Mouse (Mus musculus): ENCODE measurements at regions not wholly inside any gene's neighbourhood (a gene's known extent, or its start where the extent isn't known, plus 50 kb on each side); places are given as distances from the start of the nearest gene placed in this dataset.

DNA sequence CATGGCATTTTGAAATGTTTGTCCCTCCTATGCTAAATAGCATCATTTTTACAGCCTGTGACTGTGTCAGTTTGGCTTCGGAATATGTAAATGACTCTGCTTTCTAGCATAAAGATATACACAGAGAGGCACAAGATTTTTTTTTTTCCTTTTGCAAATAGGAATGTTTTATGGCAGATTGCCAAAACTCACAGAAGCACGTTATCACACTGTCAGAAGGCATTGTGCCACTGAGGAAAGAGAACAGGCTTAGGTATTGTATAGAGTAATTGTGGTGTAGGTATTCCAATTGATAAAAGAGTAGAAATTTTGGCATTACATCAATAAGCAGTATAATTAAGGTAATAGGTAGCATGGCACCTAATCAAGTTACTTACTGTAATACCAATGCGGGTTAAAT is 988.5 kb upstream of the Tenm2 start:
- no peak overlapping the region for H3K4me2 ChIP-seq
- no peak for ATAC-seq (ENCODE audit: insufficient number of reproducible peaks, insufficient read depth, low FRiP score, low TSS enrichment, low read depth)

GRCm38 (mm10) chr11:38203347-38203746 is 967.6 kb upstream of the Tenm2 start:
- Histone ChIP-seq H3K9me3 (no peaks in the 10 kb centered on the region), H3K4me2 (no peak overlapping the region), H3K27ac (no peak overlapping the region), H3K36me3 (no peaks in the 10 kb centered on the region), H3K9ac (replicated peaks) (no peak overlapping the region), H3K27me3 (no peaks in the 10 kb centered on the region), H3K4me3 (replicated peaks) (no peak overlapping the region), H3K4me1 (replicated peaks) (no peaks in the 10 kb centered on the region)
- WGBS, result 25% methylated on average over 2 of the region's 2 CpGs
- no peak for ATAC-seq (ENCODE audit: insufficient number of reproducible peaks, insufficient read depth, low FRiP score, low TSS enrichment, low read depth)

More for the DNA sequence above, 988.5 kb upstream of the Tenm2 start:
- Histone ChIP-seq H3K9ac (replicated peaks) (no peak overlapping the region), H3K4me1 (replicated peaks) (no peaks in the 10 kb centered on the region), H3K9me3 (no peaks in the 10 kb centered on the region), H3K4me3 (replicated peaks) (no peak overlapping the region), H3K36me3 (no peaks in the 10 kb centered on the region), H3K27ac (no peak overlapping the region), H3K27me3 (no peaks in the 10 kb centered on the region)
- WGBS, result 71% methylated on average over 3 of the region's 3 CpGs

- H3K9me3 ChIP-seq, result no peaks in the 10 kb centered on the region
- no peak overlapping the region for H3K4me2 ChIP-seq
- H3K4me3 ChIP-seq (replicated peaks), result no peak overlapping the region
- WGBS, result 73% methylated on average over 3 of the region's 3 CpGs
- no peak for ATAC-seq (ENCODE audit: insufficient number of reproducible peaks, insufficient read depth, low FRiP score, low TSS enrichment, low read depth)
- no peaks in the 10 kb centered on the region for H3K4me1 ChIP-seq (replicated peaks)
- no peak overlapping the region for H3K27ac ChIP-seq
- H3K9ac ChIP-seq (replicated peaks), result no peak overlapping the region
- H3K27me3 ChIP-seq, result no peaks in the 10 kb centered on the region
- no peaks in the 10 kb centered on the region for H3K36me3 ChIP-seq
Observed at GRCm38 (mm10) chr11:38201136-38201741, 965.5 kb upstream of the Tenm2 start.

DNA sequence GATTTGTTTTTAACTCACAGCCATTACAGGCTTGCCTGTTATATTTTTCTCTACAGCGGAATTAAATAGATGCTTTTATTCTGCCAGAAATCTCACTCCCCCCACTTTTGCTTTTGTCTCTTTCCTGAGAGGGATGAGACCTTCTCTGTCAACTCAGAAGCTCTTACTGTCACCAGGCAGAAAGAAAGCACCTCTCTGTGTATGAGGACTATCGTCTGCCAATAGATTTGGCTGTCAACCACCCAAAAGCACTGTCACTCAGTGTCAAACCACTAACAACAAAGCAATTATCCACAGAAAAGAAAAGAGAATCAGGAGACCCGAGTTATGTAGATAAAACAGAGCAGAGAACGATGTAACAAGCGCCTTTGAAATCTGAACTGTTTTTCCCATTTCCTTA is 958.0 kb upstream of the Tenm2 start:
- no peak overlapping the region for H3K27ac ChIP-seq
- H3K4me2 ChIP-seq, result no peak overlapping the region
- H3K27me3 ChIP-seq, result no peaks in the 10 kb centered on the region
- H3K9ac ChIP-seq (replicated peaks), result no peak overlapping the region
- H3K9me3 ChIP-seq, result no peaks in the 10 kb centered on the region
- no peaks in the 10 kb centered on the region for H3K4me1 ChIP-seq (replicated peaks)
- ATAC-seq (ENCODE audit: insufficient number of reproducible peaks, insufficient read depth, low FRiP score, low TSS enrichment, low read depth), result no peak
- 64% methylated on average over 5 of the region's 5 CpGs for WGBS
- H3K4me3 ChIP-seq (replicated peaks), result no peak overlapping the region
- H3K36me3 ChIP-seq, result no peaks in the 10 kb centered on the region

GRCm38 (mm10) chr11:38191895-38192547 is 956.3 kb upstream of the Tenm2 start:
- no peaks in the 10 kb centered on the region for H3K27me3 ChIP-seq
- H3K4me2 ChIP-seq, result no peak overlapping the region
- H3K9ac ChIP-seq (replicated peaks), result no peak overlapping the region
- H3K9me3 ChIP-seq, result no peaks in the 10 kb centered on the region
- no peaks in the 10 kb centered on the region for H3K36me3 ChIP-seq
- ATAC-seq (ENCODE audit: insufficient number of reproducible peaks, insufficient read depth, low FRiP score, low TSS enrichment, low read depth), result no peak
- H3K4me3 ChIP-seq (replicated peaks), result no peak overlapping the region
- WGBS, result 74% methylated on average over 2 of the region's 2 CpGs
- H3K27ac ChIP-seq, result no peak overlapping the region
- no peaks in the 10 kb centered on the region for H3K4me1 ChIP-seq (replicated peaks)

- ATAC-seq (ENCODE audit: insufficient number of reproducible peaks, insufficient read depth, low FRiP score, low TSS enrichment, low read depth), result no peak
- H3K36me3 ChIP-seq, result no peaks in the 10 kb centered on the region
- H3K9ac ChIP-seq (replicated peaks), result no peak overlapping the region
- H3K4me1 ChIP-seq (replicated peaks), result no peaks in the 10 kb centered on the region
- no peak overlapping the region for H3K4me3 ChIP-seq (replicated peaks)
- no peak overlapping the region for H3K4me2 ChIP-seq
- 51% methylated on average over 3 of the region's 3 CpGs for WGBS
- H3K27me3 ChIP-seq, result no peaks in the 10 kb centered on the region
- no peak overlapping the region for H3K27ac ChIP-seq
- H3K9me3 ChIP-seq, result no peaks in the 10 kb centered on the region
Observed at GRCm38 (mm10) chr11:38191437-38191836, 955.7 kb upstream of the Tenm2 start.

- ATAC-seq (ENCODE audit: insufficient number of reproducible peaks, insufficient read depth, low FRiP score, low TSS enrichment, low read depth), result no peak
- 76% methylated on average over 1 of the region's 1 CpGs for WGBS
Observed at GRCm38 (mm10) chr11:38170721-38171120, 935.0 kb upstream of the Tenm2 start.

GRCm38 (mm10) chr11:38158310-38158709 is 922.5 kb upstream of the Tenm2 start:
- WGBS, result 91% methylated on average over 4 of the region's 4 CpGs
- Histone ChIP-seq H3K4me2 (no peak overlapping the region), H3K4me1 (replicated peaks) (no peaks in the 10 kb centered on the region), H3K27me3 (no peaks in the 10 kb centered on the region), H3K27ac (no peak overlapping the region), H3K4me3 (replicated peaks) (no peak overlapping the region), H3K36me3 (no peaks in the 10 kb centered on the region), H3K9ac (replicated peaks) (no peak overlapping the region), H3K9me3 (no peaks in the 10 kb centered on the region)
- ATAC-seq (ENCODE audit: insufficient number of reproducible peaks, insufficient read depth, low FRiP score, low TSS enrichment, low read depth), result no peak

More at GRCm38 (mm10) chr11:38170721-38171120, 935.0 kb upstream of the Tenm2 start:
- no peak overlapping the region for H3K4me2 ChIP-seq
- no peaks in the 10 kb centered on the region for H3K36me3 ChIP-seq
- H3K9me3 ChIP-seq, result no peaks in the 10 kb centered on the region
- no peaks in the 10 kb centered on the region for H3K27me3 ChIP-seq
- H3K27ac ChIP-seq, result no peak overlapping the region
- no peak overlapping the region for H3K9ac ChIP-seq (replicated peaks)
- H3K4me3 ChIP-seq (replicated peaks), result no peak overlapping the region
- no peaks in the 10 kb centered on the region for H3K4me1 ChIP-seq (replicated peaks)

DNA sequence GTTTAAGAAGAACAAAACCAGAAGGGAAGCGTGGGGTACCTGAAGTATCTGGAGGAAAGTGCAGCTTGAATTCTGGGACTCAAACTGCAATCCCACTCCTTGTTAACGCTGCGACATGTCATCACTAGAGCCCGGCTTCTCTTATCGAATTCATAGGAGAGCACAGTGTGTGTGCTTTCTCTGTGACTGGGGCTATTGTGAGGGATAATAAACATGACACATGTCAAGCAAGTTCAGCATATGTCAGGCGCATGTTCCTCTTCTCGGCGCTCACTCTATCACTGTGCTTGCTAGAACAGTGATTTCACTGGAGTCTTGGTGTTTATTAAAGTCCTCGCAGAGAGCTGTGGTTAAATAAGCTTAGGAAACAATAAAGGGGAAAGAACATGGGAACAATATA is 921.2 kb upstream of the Tenm2 start:
- no peak for ATAC-seq (ENCODE audit: insufficient number of reproducible peaks, insufficient read depth, low FRiP score, low TSS enrichment, low read depth)
- Histone ChIP-seq H3K4me3 (replicated peaks) (no peak overlapping the region), H3K9me3 (no peaks in the 10 kb centered on the region), H3K36me3 (no peaks in the 10 kb centered on the region), H3K9ac (replicated peaks) (no peak overlapping the region), H3K4me1 (replicated peaks) (no peaks in the 10 kb centered on the region), H3K27ac (no peak overlapping the region), H3K4me2 (no peak overlapping the region), H3K27me3 (no peaks in the 10 kb centered on the region)
- WGBS, result 81% methylated on average over 9 of the region's 9 CpGs

- Histone ChIP-seq H3K4me1 (replicated peaks) (no peaks in the 10 kb centered on the region), H3K9ac (replicated peaks) (no peak overlapping the region), H3K36me3 (no peaks in the 10 kb centered on the region), H3K27ac (no peak overlapping the region), H3K27me3 (no peaks in the 10 kb centered on the region), H3K9me3 (no peaks in the 10 kb centered on the region), H3K4me2 (no peak overlapping the region), H3K4me3 (replicated peaks) (no peak overlapping the region)
- 95% methylated on average over 2 of the region's 2 CpGs for WGBS
- ATAC-seq (ENCODE audit: insufficient number of reproducible peaks, insufficient read depth, low FRiP score, low TSS enrichment, low read depth), result no peak
Observed at GRCm38 (mm10) chr11:38155706-38156105, 919.9 kb upstream of the Tenm2 start.

DNA sequence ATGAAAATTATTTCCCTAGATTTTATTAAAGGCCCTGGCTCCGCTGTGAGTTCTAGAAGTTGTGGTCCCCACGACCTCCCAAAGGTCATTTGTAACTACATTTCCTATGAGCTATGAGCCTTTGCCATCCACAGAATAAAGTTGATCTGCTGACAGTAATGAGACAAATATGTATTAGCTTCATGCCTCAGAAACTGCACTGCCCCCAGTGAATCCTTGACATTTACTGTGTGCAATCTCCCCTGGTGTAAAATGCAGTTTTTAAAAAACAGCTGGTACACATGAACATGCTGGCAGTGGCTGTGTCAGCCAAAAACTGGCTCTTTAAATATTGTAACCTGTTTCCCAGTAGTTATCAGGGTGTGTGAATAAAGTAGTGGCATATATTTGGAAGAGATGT is 907.7 kb upstream of the Tenm2 start:
- no peaks in the 10 kb centered on the region for H3K4me1 ChIP-seq (replicated peaks)
- no peak overlapping the region for H3K4me2 ChIP-seq
- H3K9ac ChIP-seq (replicated peaks), result no peak overlapping the region
- no peaks in the 10 kb centered on the region for H3K27me3 ChIP-seq
- 90% methylated on average over 2 of the region's 2 CpGs for WGBS
- H3K27ac ChIP-seq, result no peak overlapping the region
- no peaks in the 10 kb centered on the region for H3K9me3 ChIP-seq
- H3K36me3 ChIP-seq, result no peaks in the 10 kb centered on the region
- ATAC-seq (ENCODE audit: insufficient number of reproducible peaks, insufficient read depth, low FRiP score, low TSS enrichment, low read depth), result no peak
- H3K4me3 ChIP-seq (replicated peaks), result no peak overlapping the region

- ATAC-seq (ENCODE audit: insufficient number of reproducible peaks, insufficient read depth, low FRiP score, low TSS enrichment, low read depth), result no peak
Observed at GRCm38 (mm10) chr11:38128851-38129250, 893.1 kb upstream of the Tenm2 start.

More at GRCm38 (mm10) chr11:38128851-38129250, 893.1 kb upstream of the Tenm2 start:
- H3K36me3 ChIP-seq, result no peaks in the 10 kb centered on the region
- no peak overlapping the region for H3K4me2 ChIP-seq
- no peak overlapping the region for H3K9ac ChIP-seq (replicated peaks)
- no peak overlapping the region for H3K4me3 ChIP-seq (replicated peaks)
- H3K4me1 ChIP-seq (replicated peaks), result no peaks in the 10 kb centered on the region
- H3K27ac ChIP-seq, result no peak overlapping the region
- H3K9me3 ChIP-seq, result no peaks in the 10 kb centered on the region
- H3K27me3 ChIP-seq, result no peaks in the 10 kb centered on the region

Data from limb, embryonic 12.5 days (tissue).